Mouse (Mus musculus) CD4-positive, CD25-positive, alpha-beta regulatory T cell, adult 2 months (primary cell): Measurements from ENCODE around the gene Mus81.
A peak's percentile ranks its signal among the peaks of the same experiment; 100 is the strongest.
"Not testable (repeated sequence)": the region's sequence is repeated elsewhere in the genome, so short reads cannot be mapped to it uniquely, and the experiment has no call there.

Experiments used
- DNase-seq: peaks from one replicate; pipeline ENCODE4 v3.0.0-alpha.2; 2012; ENCODE audit warnings: low read depth, low spot score

Mus81 gene

GRCm38 (mm10) chr19:5487768-5488550 is at the start of gene Mus81:
Gene Mus81, minus strand, starts transcription at chr19:5488402.
- DNase-seq, result peak; percentile 96

GRCm38 (mm10) chr19:5532520-5532919 is 44.3 kb upstream of the Mus81 start:
- peak; percentile 76 for DNase-seq

GRCm38 (mm10) chr19:5530138-5530524 is 41.9 kb upstream of the Mus81 start:
- DNase-seq, result no peak

GRCm38 (mm10) chr19:5529325-5530137 is 41.3 kb upstream of the Mus81 start:
- peak; percentile 96 for DNase-seq

GRCm38 (mm10) chr19:5525204-5525603 is 37.0 kb upstream of the Mus81 start:
- DNase-seq, result no peak

GRCm38 (mm10) chr19:5518721-5519120 is 30.5 kb upstream of the Mus81 start:
- DNase-seq, result no peak

- no peak for DNase-seq
Observed at GRCm38 (mm10) chr19:5516906-5517505, 28.8 kb upstream of the Mus81 start.

DNA sequence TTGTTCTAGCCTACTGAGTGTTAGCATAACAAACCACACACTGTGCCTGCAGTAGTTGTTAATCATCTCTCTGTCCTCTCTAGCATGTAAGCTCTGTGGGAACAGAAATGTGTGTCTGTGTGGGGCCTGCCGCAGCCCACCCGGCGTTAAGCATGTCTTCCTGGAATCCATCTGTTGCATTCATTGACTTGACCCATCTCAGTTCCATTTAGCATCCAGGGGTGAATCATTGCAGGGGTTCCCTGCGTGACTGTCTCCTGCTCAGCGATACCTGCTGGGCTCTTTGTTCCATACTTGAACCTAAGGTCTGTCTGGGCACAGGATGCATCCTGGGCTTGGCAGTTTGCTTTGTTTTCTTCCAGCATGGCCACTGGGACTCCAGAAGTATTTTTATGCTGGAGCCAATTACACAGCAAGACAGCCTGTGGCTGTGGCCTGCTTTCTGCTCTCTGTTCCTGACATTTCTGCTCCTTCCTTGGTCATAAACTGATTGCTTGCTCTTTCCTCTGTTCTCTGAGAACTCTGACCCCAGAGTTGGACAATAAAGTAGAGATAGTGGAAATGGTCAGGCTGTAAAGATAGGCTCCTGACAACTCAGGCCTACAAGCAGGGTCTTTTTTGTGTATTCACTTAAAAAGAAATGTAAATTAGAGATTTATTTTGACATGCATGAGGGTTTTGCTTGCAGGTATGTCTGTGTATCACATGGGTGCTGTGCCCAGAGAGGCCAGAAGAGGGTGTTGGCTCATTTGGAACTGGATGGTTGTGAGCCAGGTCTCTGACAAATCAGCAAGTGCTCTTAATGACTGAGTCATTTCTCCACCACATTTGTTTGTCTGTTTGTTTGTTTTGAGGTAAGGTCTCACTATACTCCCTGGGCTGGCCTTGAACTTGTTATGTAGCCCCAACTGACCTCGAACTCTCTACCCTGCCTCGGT is 27.9 kb upstream of the Mus81 start:
- DNase-seq, result no peak

DNA sequence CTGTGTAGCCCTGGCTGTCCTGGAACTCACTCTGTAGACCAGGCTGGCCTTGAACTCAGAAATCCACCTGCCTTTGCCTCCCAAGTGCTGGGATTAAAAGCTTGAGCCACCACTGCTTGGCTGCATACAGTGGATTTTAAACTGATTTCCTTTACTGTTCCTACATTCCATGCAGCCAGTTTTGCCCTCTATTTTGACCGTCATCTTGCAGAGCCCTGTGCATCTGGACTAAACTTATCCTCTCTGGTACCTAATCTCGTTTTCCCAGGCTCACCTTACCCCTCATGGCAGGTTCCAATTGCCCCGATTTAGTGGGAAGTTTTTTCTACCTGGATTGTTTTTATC is 24.8 kb upstream of the Mus81 start:
- no peak for DNase-seq

DNA sequence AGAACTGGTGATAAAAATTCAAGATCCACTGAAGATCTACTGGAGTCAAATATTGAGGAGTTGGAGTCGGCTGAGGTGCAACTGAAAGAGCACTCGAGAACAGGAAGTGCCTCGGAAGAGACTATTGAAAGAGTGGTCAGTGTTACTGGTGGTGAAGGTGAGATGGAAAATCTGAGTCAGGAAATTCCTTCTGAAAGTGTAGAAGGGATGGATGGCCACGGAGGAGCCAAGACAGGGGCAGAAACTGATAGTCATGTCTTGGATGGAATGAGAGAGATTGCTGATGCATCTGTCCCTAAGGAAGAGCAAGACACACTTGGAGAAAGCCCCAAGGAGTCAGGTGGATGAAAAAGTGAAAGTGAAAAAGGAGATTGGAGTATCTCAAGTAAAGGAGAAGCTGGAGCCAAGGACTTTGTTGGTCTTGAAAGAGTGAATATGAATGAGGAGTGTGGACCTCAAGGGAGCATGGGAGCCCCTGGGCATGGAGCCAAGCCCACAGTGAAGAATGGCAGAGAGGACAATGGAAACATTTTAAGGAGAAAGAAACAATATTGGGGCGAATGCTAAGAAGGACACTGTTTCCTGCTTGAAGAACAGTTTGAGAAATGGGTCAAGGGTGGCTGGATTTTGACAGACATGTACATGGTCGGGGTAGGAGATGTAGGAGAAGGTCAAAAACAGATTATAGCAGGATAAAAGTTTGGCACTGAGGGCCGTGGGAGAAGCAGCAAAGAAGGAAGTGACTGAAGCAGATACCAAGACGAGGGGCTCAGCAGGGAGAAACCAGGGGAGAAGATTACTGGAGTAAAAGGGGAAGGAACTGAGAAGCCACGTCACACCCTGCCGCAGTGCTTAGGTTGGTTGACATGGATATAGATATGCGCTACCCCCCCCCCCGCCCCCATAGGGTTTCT is 24.1 kb upstream of the Mus81 start:
- no peak for DNase-seq

DNA sequence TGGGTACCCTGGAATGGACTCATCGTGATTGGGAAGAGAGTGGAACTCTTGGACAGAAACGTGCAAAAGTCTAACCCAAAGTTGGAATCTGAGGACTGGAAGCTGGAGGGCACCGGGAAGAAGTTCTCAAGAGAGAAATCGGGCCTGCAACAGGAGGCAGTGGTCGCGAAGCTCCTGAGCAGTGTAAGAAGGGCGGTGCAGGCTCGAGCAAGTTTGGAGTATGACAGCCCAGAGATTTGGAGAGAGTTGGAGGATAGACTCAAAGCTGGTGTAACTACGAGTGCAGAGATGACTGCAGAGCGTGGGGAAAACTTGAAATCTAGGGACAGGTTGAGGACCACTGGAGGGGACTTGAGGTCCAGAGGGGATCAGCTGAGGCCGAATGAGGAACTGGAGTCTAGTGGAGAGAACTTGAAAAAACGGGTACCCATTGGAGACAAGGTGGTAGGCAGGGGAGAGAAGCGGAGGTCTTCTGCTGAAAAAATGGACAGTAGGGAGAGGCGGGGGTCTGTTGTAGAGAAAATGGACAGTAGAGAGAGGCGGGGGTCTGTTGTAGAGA is 23.0 kb upstream of the Mus81 start:
- DNase-seq, result peak; percentile 44

DNA sequence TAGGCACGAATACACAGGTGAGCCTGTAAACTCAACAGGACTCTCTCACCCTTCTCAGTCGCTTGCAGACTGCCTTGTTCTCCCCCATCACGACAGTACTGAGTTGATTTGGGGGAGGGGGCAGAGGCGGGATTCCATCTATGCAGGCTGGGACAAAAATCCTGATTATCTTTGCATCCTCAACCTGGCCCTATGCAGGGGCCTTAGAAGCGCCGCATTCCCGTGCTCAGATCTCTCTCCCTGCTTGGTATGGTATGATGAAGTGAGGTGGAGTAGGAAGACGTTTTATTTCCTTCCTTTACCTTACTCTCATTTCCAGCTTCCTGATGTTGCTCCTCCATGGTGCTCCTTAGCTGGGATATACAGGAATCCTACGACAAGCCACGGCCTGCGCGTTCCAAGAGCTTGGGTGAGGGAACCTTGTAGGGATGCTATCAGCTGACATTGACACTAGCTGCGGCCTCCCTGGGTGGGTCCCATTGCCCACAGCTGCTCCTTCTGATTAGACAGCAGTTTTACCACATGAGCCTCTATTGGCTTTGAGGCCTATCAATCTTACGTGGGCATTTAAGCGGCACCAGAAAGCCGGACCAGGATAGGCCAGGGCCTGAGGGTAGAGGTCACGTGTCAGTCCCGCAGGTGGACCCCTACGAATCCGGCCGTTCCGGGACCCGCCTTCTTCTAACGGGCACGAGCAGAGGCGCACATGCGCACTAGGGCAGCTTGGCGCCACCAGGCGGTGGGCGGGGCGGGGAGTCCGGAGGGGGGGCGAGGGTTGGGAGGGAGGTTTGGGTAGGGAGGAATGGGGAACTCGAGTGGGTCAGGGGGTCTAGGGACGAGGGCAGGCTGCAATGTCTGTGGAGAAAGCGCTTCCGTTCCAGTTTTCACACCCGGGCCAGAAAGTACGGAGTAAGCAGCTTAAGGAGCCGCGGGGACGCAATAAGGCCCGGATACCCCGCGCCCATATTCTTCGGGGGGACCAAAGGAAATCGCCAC is 22.1 kb upstream of the Mus81 start, which contains the start of gene Snx32:
Snx32 (minus strand) TSS at position 508 of the 996 bp plus-strand sequence.
- peak; percentile 97 for DNase-seq

DNA sequence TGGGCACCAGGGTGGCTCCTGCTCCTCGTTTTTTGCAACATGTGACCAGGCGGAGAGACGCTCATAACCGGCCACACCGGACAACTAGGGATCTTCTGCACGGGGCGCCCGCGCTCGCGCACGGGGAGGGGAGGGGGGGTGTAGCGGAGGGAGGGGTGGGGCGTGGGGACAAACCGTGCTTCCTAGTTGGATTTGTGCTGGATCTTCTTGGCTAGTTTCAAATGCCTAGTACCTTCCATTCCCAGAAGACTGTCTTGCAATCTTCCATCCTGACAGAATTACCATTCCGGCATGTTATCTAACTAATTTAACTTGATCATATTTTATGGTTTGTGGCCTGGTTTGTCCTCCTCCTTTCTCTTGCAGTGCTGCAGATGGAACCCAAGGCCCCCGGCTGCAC is 15.5 kb upstream of the Mus81 start, which contains the start of gene 1700020D05Rik:
1700020D05Rik (minus strand) TSS at position 101 of the 400 bp plus-strand sequence.
- no peak for DNase-seq

DNA sequence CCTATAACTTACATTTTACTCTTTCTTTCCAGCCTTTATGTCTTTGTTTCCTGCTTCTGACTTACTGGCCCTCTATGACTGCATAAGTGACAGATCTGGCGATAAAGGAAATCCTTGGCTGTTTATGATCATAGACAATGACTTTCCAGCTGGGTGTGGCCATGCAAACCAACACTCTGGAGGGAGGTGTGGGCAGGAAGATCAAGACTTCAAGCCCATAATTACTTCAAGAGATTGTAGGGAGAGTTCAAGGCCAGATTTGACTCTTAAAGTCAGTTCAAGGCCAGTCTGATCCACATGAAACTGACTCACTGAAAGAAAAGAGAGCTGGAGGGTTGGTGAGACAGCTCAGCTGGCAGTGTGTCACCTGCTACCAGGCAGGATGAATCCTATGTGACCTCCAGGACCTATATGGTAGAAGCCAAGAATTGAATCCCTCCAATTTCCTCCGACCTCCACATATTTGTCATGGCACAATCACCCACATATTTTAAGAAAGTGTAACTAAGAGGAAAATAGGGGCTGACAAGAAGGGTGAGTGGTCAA is 12.2 kb upstream of the Mus81 start:
- DNase-seq, result no peak

DNA sequence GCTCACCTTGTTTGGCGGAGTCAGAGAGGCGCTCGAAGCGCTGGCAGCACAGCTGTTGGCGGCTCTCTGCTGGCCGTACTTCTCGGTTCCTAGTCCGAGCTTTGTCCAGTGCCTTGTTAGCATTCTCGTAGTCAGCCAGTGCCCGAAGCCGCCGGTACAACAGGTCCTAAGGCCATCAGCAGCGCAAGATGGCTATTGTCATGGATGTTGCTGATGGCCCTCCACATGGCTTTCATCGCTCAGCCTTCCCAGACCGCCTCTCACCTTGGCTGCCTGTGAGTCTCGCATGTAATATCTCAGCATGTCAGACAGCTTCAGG is 7.8 kb upstream of the Mus81 start:
- no peak for DNase-seq

- no peak for DNase-seq
Observed at GRCm38 (mm10) chr19:5495353-5496051, 7.3 kb upstream of the Mus81 start.

- no peak for DNase-seq
Observed at GRCm38 (mm10) chr19:5494314-5494713, 6.1 kb upstream of the Mus81 start.

DNA sequence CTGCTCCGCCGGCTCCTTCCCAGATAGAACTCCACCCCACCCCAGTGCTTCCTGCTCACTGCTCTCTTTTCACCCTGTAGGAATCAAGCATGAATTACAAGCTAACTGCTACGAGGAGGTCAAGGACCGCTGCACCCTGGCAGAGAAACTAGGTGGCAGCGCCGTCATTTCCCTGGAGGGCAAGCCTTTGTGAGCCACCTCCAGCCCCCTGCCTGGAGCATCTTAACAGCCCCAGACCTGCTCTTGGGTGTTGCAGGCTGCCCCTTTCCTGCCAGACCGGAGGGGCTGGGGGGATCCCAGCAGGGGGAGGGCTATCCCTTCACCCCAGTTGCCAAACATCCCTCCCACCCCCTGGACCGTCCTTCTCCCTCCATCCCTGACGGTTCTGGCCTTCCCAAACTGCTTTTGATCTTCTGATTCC is 5.1 kb upstream of the Mus81 start:
- not testable (repeated sequence) for DNase-seq
